Mouse (Mus musculus): ENCODE data around the gene 4930404N11Rik. TPM values are rescaled to one million over a fixed set of nuclear protein-coding genes. Genes with fewer than 3 reads are reported as not detected.
A peak's percentile ranks its signal among the peaks of the same experiment; 100 is the strongest.

4930404N11Rik gene
- polyA plus RNA-seq, 1 experiment from 2014 or later: 0.61 TPM

GRCm38 (mm10) chr10:81367207-81367495 lies 1.5 kb upstream of the 4930404N11Rik start:
- H3K9me3 ChIP-seq: no peaks in the 10 kb centered on the region
- no peak overlapping the region for H3K27ac ChIP-seq
- 82% methylated on average over 6 of the region's 6 CpGs for whole genome bisulfite sequencing
- peaks cover 68% of the 10 kb centered on the region for H3K4me1 ChIP-seq (replicated peaks)
- peaks cover 72% of the 10 kb centered on the region for H3K36me3 ChIP-seq
- peaks cover 33% of the 10 kb centered on the region for H3K27me3 ChIP-seq (ENCODE audit: insufficient read depth, poor library complexity, severe bottlenecking)
- no peak for DNase-seq (ENCODE audit: low spot score)
- no peak overlapping the region for H3K4me3 ChIP-seq

DNA sequence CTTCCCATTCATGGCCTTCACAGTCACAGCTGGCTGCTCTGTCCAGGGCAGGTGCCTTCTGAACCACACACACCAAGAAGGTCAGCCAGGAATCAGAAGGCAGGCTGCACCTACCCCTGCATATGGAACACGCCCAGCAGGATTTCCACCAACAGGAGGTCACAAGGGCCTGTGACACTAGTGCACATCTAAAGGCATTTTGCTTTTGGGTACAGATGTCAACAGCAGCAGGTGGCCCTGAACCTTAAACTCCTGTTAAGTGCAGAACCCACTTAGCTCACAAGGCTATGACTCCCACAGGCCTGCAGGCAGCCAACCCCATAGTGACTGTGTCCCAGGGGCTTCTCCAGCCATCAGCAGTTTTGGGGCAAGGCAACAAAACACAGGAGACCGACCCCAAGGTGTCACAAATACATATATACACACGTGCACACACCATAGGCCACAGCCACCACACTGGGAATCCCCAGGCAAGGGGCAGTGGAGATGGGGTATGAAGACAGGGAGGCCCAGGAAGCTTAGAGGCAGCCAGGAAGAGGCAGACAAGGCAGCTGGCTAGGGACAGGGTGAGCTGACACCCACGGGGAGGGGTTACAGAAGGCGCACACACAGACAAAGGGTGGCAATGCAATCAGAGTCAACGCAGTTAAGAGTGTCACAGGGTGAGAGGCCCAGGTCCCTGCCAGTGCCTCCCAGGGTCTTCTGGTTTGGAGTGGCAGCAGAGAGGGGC lies 1.0 kb upstream of the 4930404N11Rik start:
- 79% methylated on average over 6 of the region's 6 CpGs for WGBS
- Histone ChIP-seq H3K9me3 (no peaks in the 10 kb centered on the region), H3K4me1 (replicated peaks) (peaks cover 70% of the 10 kb centered on the region), H3K27me3 (ENCODE audit: insufficient read depth, poor library complexity, severe bottlenecking) (peaks cover 38% of the 10 kb centered on the region), H3K36me3 (peaks cover 72% of the 10 kb centered on the region), H3K27ac (peak overlapping the region; percentile 70), H3K4me3 (no peak overlapping the region)
- no peak for DNase-seq (ENCODE audit: low spot score)

- WGBS: 40% methylated on average over 4 of the region's 4 CpGs
- Histone ChIP-seq H3K27me3 (ENCODE audit: insufficient read depth, poor library complexity, severe bottlenecking) (peaks cover 44% of the 10 kb centered on the region), H3K4me3 (peak overlapping the region; percentile 49), H3K27ac (peak overlapping the region; percentile 70), H3K36me3 (peaks cover 67% of the 10 kb centered on the region), H3K4me1 (replicated peaks) (peaks cover 85% of the 10 kb centered on the region), H3K9me3 (no peaks in the 10 kb centered on the region)
- no peak for DNase-seq (ENCODE audit: low spot score)
These were observed 543 bp downstream of the 4930404N11Rik start for GRCm38 (mm10) chr10:81365073-81365472.

- H3K4me3 ChIP-seq: peak overlapping the region; percentile 49
- no peak for DNase-seq (ENCODE audit: low spot score)
- 12% methylated on average over 28 of the region's 28 CpGs for WGBS
- H3K9me3 ChIP-seq: no peaks in the 10 kb centered on the region
- H3K27me3 ChIP-seq (ENCODE audit: insufficient read depth, poor library complexity, severe bottlenecking): peaks cover 48% of the 10 kb centered on the region
- H3K36me3 ChIP-seq: peaks cover 66% of the 10 kb centered on the region
- H3K4me1 ChIP-seq (replicated peaks): peaks cover 89% of the 10 kb centered on the region
- peak overlapping the region; percentile 70; the same call in 1 of the 2 replicates for H3K27ac ChIP-seq
These were observed 950 bp downstream of the 4930404N11Rik start for GRCm38 (mm10) chr10:81364666-81365065.

DNA sequence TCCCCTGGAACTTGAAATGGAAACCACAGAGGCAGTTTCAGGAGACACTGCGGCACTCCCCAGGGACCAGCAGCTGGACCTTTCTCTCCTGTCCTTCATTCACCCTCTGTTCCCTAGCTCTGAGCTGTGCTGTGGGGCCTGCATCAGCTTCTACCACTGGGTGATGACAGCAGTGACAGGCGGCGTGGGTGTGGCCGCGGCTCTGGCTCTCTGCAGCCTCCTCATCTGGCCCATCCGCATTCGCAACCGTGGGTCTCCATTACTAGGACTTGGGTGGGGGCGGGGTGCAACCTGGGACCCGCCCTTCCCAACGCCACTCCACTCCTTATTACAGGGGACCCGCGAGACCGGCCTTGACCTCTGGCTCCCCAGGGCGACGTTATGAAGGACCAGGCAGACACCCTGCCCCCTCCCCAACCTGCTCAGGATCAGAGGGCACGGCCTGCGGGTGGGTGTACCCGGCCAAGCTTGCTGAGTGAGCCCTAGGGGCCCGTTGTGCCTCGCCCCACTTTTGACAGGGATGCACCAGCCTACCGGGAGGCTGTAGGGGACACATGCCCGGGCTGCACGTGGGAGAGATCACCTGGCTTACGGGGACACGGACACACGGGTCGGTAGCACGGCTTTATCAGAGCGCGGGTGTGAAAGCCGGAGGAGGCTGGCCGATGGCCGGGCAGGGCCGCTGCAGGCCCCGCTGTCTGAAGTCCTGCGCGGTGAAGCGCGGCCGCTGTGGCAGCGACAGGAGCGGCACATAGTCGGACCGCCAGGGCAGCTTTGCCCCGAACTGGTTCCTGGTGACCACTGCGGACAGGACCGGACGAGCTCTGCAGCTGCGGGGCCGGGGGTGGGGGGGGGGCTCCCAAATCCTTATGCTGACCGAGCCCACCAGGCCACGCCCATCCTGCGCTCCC lies 1.9 kb downstream of the 4930404N11Rik start:
- H3K27ac ChIP-seq: peak overlapping the region; percentile 80

DNA sequence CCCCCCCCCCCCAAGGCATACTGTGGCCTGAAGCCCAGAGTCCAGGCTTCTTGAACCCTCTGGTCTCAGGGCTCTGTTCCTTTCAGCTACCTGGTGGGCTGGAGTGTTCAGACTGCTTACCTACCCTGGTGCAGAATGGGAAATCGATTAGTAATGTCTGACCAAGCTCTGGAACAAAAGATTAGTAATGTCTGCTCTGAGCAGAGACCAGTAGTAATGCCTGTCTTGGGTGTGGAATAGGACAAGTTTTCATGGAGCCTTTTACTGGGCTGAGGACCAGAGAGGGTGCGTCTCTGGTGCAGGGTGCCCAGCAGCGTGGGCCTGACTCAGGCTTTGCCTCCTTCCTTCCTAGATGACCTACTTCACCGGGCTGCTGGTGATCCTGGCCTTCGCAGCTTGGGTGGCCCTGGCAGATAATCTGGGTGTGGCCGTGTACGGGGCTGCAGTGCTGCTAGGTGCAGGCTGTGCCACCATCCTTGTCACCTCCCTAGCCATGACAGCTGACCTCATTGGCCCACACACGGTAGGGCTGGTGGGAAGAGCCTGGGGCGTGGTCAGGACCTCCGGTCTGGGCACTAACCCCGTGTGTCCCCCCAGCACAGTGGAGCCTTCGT lies 3.2 kb downstream of the 4930404N11Rik start:
- DNase-seq (ENCODE audit: low spot score): no peak

More for the DNA sequence above, 1.9 kb downstream of the 4930404N11Rik start:
- peaks cover 99% of the 10 kb centered on the region for H3K4me1 ChIP-seq (replicated peaks)
- peaks cover 56% of the 10 kb centered on the region for H3K36me3 ChIP-seq
- no peak for DNase-seq (ENCODE audit: low spot score)
- peaks cover 54% of the 10 kb centered on the region for H3K27me3 ChIP-seq (ENCODE audit: insufficient read depth, poor library complexity, severe bottlenecking)
- WGBS: 7% methylated on average over 54 of the region's 54 CpGs
- no peaks in the 10 kb centered on the region for H3K9me3 ChIP-seq
- peak overlapping the region; percentile 49 for H3K4me3 ChIP-seq

DNA sequence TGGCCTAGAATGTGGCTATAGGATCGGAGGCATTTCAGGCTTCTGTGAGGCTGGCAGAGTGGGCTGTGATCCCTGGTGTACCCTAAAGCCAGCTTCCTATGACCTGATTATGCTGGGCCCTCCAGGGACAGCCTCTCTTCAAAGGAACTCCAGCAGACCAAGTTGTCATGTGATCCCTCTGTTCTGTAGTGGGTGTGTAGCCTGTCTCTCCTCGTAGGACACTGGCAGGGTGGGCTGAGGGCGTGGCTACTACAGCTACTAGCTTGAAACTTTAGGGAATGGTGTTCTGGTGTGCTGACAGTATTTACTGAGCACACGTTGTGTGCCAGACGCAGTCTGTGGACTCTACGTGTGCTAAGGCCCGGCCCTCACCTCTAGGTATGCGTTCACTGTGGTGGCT lies 4.9 kb downstream of the 4930404N11Rik start:
- H3K27me3 ChIP-seq (ENCODE audit: insufficient read depth, poor library complexity, severe bottlenecking): peaks cover 76% of the 10 kb centered on the region
- peaks cover 95% of the 10 kb centered on the region for H3K4me1 ChIP-seq (replicated peaks)
- H3K36me3 ChIP-seq: peaks cover 28% of the 10 kb centered on the region
- no peak for DNase-seq (ENCODE audit: low spot score)
- WGBS: 71% methylated on average over 8 of the region's 8 CpGs
- H3K27ac ChIP-seq: no peak overlapping the region; the same call in 1 of the 2 replicates
- no peaks in the 10 kb centered on the region for H3K9me3 ChIP-seq
- no peak overlapping the region for H3K4me3 ChIP-seq

More for the DNA sequence above, 3.2 kb downstream of the 4930404N11Rik start:
- Histone ChIP-seq H3K4me3 (no peak overlapping the region), H3K27me3 (ENCODE audit: insufficient read depth, poor library complexity, severe bottlenecking) (peaks cover 65% of the 10 kb centered on the region), H3K9me3 (no peaks in the 10 kb centered on the region), H3K4me1 (replicated peaks) (peaks cover 100% of the 10 kb centered on the region), H3K36me3 (peaks cover 44% of the 10 kb centered on the region), H3K27ac (peak overlapping the region; percentile 80)
- 81% methylated on average over 12 of the region's 12 CpGs for WGBS

DNA sequence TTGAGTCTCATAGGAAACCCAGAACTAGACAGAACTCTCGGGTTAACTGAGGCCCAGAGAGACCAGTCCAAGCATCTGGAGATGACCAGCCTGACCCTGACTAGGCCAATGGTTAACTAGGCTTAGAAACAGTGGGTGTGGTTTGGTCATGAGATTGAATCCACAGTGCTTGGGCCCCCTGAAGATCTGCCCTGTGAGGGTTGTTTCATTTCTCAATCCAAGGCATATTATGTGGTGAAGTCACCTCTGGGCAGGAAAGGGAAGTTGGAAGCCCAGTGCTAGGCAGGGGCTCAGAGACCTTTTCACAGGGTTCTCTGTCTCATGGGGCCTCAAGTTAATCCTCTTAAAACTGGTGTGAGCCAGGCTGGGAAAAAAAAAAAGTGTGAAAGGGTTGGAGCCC lies 6.8 kb downstream of the 4930404N11Rik start:
- H3K27me3 ChIP-seq (ENCODE audit: insufficient read depth, poor library complexity, severe bottlenecking): peaks cover 65% of the 10 kb centered on the region
- no peak overlapping the region for H3K27ac ChIP-seq
- H3K4me1 ChIP-seq (replicated peaks): peaks cover 86% of the 10 kb centered on the region
- no peak for DNase-seq (ENCODE audit: low spot score)
- H3K4me3 ChIP-seq: peak overlapping the region; percentile 69; the same call in 1 of the 2 replicates
- 65% methylated on average over 1 of the region's 1 CpGs for WGBS
- H3K36me3 ChIP-seq: peaks cover 28% of the 10 kb centered on the region
- no peaks in the 10 kb centered on the region for H3K9me3 ChIP-seq

- DNase-seq (ENCODE audit: low spot score): no peak
- Histone ChIP-seq H3K4me3 (peak overlapping the region; percentile 69), H3K9me3 (no peaks in the 10 kb centered on the region), H3K27ac (peak overlapping the region; percentile 87; the same call in 1 of the 2 replicates), H3K4me1 (replicated peaks) (peaks cover 80% of the 10 kb centered on the region), H3K27me3 (ENCODE audit: insufficient read depth, poor library complexity, severe bottlenecking) (peaks cover 58% of the 10 kb centered on the region), H3K36me3 (peaks cover 28% of the 10 kb centered on the region)
- WGBS: 29% methylated on average over 4 of the region's 4 CpGs
These were observed 7.4 kb downstream of the 4930404N11Rik start for GRCm38 (mm10) chr10:81358209-81358608.

GRCm38 (mm10) chr10:81356991-81357844 lies 8.4 kb downstream of the 4930404N11Rik start, which contains the start of gene Mfsd12:
Gene Mfsd12 (plus strand): TSS chr10:81357491.
- DNase-seq (ENCODE audit: low spot score): peak; percentile 88
- Histone ChIP-seq H3K9me3 (no peaks in the 10 kb centered on the region), H3K4me3 (peak within 1 kb of the TSS; percentile 69), H3K27ac (peak within 1 kb of the TSS; percentile 87), H3K4me1 (replicated peaks) (peaks cover 70% of the 10 kb centered on the region), H3K27me3 (ENCODE audit: insufficient read depth, poor library complexity, severe bottlenecking) (peaks cover 48% of the 10 kb centered on the region), H3K36me3 (peaks cover 19% of the 10 kb centered on the region)
- 1% methylated on average over 79 of the region's 79 CpGs for WGBS

DNA sequence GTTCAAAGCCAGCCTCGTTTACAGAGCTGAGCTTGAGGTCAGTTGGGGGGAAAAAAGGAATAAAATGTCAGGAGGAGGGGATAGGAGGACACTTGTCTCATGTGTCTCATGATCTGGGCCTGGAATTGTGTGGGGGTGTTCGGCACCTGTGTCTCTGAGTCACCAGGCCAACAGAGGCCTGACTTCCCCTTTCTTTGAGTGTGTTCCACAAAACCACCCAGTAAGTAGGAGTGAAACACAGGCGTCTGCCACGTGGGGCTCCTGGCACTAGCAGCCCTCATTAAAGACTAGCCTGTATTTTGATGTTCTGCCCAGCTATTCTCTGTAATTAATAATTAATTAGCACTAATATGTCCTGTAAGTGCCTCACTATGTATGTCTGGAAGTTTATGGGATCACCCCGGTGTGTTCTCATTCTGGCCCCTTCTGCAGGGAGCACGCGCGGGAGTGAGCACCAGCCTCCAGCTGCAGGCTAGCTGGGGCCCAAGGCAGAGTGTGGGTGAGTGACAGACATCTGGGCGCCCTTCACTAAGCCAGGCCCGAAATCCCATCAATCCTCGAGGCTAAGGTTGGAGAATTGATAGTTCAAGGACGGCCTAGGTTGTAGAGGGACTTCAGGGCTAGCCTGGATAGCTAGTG lies 9.1 kb downstream of the 4930404N11Rik start:
- H3K36me3 ChIP-seq: peaks cover 12% of the 10 kb centered on the region; the same call in 1 of the 2 replicates
- H3K9me3 ChIP-seq: no peaks in the 10 kb centered on the region
- H3K27ac ChIP-seq: peak overlapping the region; percentile 46; the same call in 1 of the 2 replicates
- H3K4me3 ChIP-seq: peak overlapping the region; percentile 69
- WGBS: 60% methylated on average over 12 of the region's 12 CpGs
- DNase-seq (ENCODE audit: low spot score): no peak
- peaks cover 41% of the 10 kb centered on the region for H3K27me3 ChIP-seq (ENCODE audit: insufficient read depth, poor library complexity, severe bottlenecking)
- H3K4me1 ChIP-seq (replicated peaks): peaks cover 63% of the 10 kb centered on the region
